ENCODE assay signal across 8 mouse cellular contexts in genomic region chr7:44815721-44816469, GRCm38 (mm10). TPM values are rescaled to one million over a fixed set of nuclear protein-coding genes. Genes with fewer than 3 reads are reported as not detected.
A peak's percentile ranks its signal among the peaks of the same experiment; 100 is the strongest.
DNase-seq lines count a peak whose midpoint lies in the region; ATAC-seq lines count a peak whose summit lies in the region.

Gene Nup62 (plus strand): TSS chr7:44816088.
Gene Il4i1 (plus strand): TSS chr7:44816387.

- H3K4me1 ChIP-seq in hindbrain, embryonic 11.5 days (replicated peaks; ENCODE audit: control insufficient read depth, insufficient read depth, low read length): peaks cover 17% of the 10 kb centered on the region

- peak within 1 kb of the TSS; percentile 80 for H3K4me2 ChIP-seq in hindbrain, embryonic 11.5 days (replicated peaks; ENCODE audit: low read depth, low read length)

- DNase-seq in Muller cell, postnatal 12 days (ENCODE audit: inconsistent ontology term): peak; percentile 99
- DNase-seq in cerebellum, adult 9-11 months: peak; percentile 98
- peak; percentile 97 to 99 for DNase-seq in frontal cortex, adult 2 months (ENCODE audit: extremely low spot score in 1 of 2, low spot score in 1 of 2)
- peak; percentile 100 for DNase-seq in hindbrain, embryonic 11.5 days (ENCODE audit: low spot score)
- DNase-seq in layer of hippocampus, postnatal 10 days (ENCODE audit: low spot score in 2 of 2): peak; percentile 100
- peak; percentile 99 for DNase-seq in lung, postnatal 10 days
- DNase-seq in ovary, postnatal 36 days (ENCODE audit: low spot score): peak; percentile 99
- peak; percentile 100 for DNase-seq in thymus, postnatal 25 days

- peak; percentile 96 for ATAC-seq in hindbrain, embryonic 11.5 days (ENCODE audit: low FRiP score)

- peak within 1 kb of the TSS; percentile 93 for H3K27ac ChIP-seq in hindbrain, embryonic 11.5 days (ENCODE audit: low read depth, low read length)

- H3K9ac ChIP-seq in hindbrain, embryonic 11.5 days (ENCODE audit: low read depth, low read length): peak within 1 kb of the TSS; percentile 95

- WGBS in hindbrain, embryonic 11.5 days: under 1% methylated on average over 54 of the region's 62 CpGs

- no peaks in the 10 kb centered on the region for H3K36me3 ChIP-seq in hindbrain, embryonic 11.5 days (ENCODE audit: control insufficient read depth, insufficient read depth, low read length)

- no peaks in the 10 kb centered on the region for H3K27me3 ChIP-seq in hindbrain, embryonic 11.5 days (ENCODE audit: control insufficient read depth, insufficient read depth, low read length)

- peak within 1 kb of the TSS; percentile 92 for H3K4me3 ChIP-seq in hindbrain, embryonic 11.5 days (ENCODE audit: low read depth, low read length)

- no peaks in the 10 kb centered on the region for H3K9me3 ChIP-seq in hindbrain, embryonic 11.5 days (ENCODE audit: control insufficient read depth, low read length)

RNA-seq across cellular contexts. Expression of gene Nup62, which starts in this region (rescaled TPM):
- 29.1 and 29.3 TPM in 2 replicates for polyA plus RNA-seq in frontal cortex, adult 2 months (2012; rRNA removed)
- 44.2 and 62.3 TPM in 2 replicates for polyA plus RNA-seq in hindbrain, embryonic 11.5 days (2014; fragmentation: Nextera tagmentation; extraction: Ambion mirVana)
- total RNA-seq in layer of hippocampus, postnatal 10 days (2021): 10 to 100 TPM; 34.2 to 35.2 TPM

RNA-seq across cellular contexts. Expression of gene Il4i1, which starts in this region (rescaled TPM):
- polyA plus RNA-seq in frontal cortex, adult 2 months (2012; rRNA removed): 1.3 and 2.2 TPM in 2 replicates
- polyA plus RNA-seq in hindbrain, embryonic 11.5 days (2014; fragmentation: Nextera tagmentation; extraction: Ambion mirVana): 0.60 and 1.7 TPM in 2 replicates
- 1 to 10 TPM; 1.1 to 2.0 TPM for total RNA-seq in layer of hippocampus, postnatal 10 days (2021)

Comparison
In these comparisons a context has a peak if more than half of its experiments do, and no peak if none do; other contexts are left out.
1. Peak in every context shown above with its lines: DNase-seq, ATAC-seq, H3K4me3 ChIP-seq and H3K27ac ChIP-seq.